Mouse (Mus musculus): ENCODE data around the gene Pcnx2. TPM values are rescaled to one million over a fixed set of nuclear protein-coding genes. Genes with fewer than 3 reads are reported as not detected.

Pcnx2 gene
- polyA plus RNA-seq (2015; fragmentation: Illumina TruSeq; extraction: RNeasy Lipid Tissue Mini Kit (QIAGEN cat#74804); ENCODE audit: insufficient read depth, low read depth, low replicate concordance): 1.4 TPM

DNA sequence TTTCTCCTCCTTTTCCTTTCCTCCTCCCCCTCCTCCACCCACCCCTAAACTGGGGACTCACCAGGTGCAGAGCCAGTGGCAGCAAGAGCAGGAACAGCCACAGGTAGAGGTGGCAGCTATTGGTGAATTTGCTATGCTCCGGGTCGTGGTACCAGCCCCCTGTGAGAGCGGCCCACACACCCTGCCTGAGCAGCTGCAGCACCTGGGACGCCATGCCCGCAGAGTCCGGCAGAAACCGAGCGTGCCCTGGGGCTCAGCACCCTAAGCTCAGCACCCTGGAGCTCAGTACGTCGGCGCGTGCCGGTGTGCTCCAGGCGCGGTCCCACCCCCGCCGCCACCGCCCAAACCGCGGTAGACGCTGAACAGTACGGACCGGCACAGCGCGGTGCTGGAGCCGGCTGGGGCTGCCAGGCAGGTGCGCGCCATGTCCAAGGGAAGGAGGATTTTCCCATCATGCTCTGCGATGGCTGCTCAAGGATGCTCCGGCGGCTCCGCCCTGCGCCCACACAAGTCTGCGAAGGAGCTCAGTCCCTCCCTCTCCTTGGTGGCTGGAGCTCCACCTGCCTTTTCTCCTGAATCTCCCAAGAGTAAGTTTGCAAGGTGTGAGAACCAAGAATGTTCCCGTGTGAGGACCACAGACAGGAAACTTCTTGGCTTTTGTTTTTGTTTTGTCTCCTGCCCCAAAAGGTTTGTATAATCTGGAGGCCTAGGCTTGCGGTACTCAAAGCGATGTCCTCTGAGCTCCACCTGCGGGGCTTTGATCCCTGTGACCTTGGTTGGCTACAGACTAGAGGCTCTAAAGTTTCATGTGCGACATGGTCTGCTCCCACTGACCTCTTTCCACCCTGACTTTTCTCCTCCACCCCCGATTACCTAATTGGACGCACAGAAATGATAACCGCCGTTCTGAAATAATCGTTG lies at the start of gene Pcnx2:
Gene Pcnx2, minus strand, starts transcription at position 450 of the 921 bp plus-strand sequence.

DNA sequence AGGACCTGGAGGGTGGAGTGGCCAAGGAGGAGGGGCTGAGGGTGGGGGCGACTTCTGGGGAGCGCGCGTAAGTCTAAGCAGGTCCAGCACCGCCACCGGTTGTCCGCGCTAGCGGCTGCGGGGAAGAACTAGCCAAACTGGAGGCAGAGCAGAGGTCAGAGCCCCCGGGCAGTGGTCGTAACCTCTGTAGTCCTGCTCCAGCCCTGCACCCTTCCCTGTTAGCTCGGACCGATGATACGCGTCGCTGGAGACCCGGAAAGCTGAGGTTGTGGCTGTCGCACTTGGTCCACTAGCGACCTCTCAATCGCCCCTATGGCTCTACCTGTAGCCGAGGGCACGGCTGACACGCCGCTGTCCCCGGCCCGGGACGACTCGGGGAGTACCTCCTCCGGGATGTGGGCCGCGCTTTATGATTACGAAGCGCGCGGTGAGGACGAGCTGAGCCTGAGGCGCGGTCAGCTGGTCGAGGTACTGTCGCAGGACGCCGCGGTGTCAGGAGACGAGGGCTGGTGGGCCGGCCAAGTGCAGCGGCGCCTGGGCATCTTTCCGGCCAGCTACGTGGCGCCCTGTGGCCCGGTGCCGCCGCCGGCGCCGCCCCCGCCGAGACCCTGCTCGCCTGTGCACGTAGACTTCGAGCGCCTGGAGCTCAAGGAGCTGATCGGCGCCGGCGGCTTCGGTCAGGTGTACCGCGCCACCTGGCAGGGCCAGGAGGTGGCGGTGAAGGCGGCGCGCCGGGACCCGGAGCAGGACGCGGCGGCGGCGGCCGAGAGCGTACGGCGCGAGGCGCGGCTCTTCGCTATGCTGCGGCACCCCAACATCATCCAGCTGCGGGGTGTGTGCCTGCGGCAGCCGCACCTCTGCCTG lies 12.5 kb upstream of the Pcnx2 start, which contains the start of gene Map3k21:
Gene Map3k21, plus strand, starts transcription at position 86 of the 864 bp plus-strand sequence.

DNA sequence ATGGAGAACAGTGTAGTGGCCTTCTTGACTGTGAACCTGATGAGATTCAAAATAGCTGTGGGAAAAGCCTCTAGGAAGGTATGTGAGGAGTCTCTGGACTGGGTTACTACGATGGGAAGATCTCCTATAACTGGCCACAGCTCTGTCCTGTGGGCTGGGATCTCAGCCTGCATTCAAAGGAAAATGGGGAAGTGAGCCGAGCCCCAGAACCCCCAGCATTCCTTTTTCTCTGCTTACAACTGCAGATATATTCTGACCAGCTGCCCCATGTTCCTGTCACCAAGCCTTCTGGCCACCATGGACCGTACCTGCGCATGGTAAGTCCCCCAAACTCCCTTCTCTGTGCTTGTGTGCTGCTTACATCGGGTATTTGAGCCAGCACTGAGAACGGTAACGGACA lies 168.4 kb downstream of the Pcnx2 start, which contains the start of gene Ntpcr:
Gene Ntpcr, plus strand, starts transcription at position 218 of the 400 bp plus-strand sequence.

Other genes starting within 250 kb of the Pcnx2 start
- 0.44 TPM for gene Map10, start 228.5 kb downstream of the Pcnx2 start, polyA plus RNA-seq (2015; fragmentation: Illumina TruSeq; extraction: RNeasy Lipid Tissue Mini Kit (QIAGEN cat#74804); ENCODE audit: insufficient read depth, low read depth, low replicate concordance)
- gene Ntpcr, start 168.4 kb downstream of the Pcnx2 start, polyA plus RNA-seq (2015; fragmentation: Illumina TruSeq; extraction: RNeasy Lipid Tissue Mini Kit (QIAGEN cat#74804); ENCODE audit: insufficient read depth, low read depth, low replicate concordance): 5.4 TPM
- 1.9 TPM for gene Map3k21, start 12.1 kb upstream of the Pcnx2 start, polyA plus RNA-seq (2015; fragmentation: Illumina TruSeq; extraction: RNeasy Lipid Tissue Mini Kit (QIAGEN cat#74804); ENCODE audit: insufficient read depth, low read depth, low replicate concordance)
- gene Kcnk1, start 96.9 kb upstream of the Pcnx2 start, polyA plus RNA-seq (2015; fragmentation: Illumina TruSeq; extraction: RNeasy Lipid Tissue Mini Kit (QIAGEN cat#74804); ENCODE audit: insufficient read depth, low read depth, low replicate concordance): 8.1 TPM